Mouse (Mus musculus) MEL (cell line): ENCODE results near the gene Zzz3. TPM values are rescaled to one million over a fixed set of nuclear protein-coding genes. Genes with fewer than 3 reads are reported as not detected.

Source experiments
- DNase-seq: peaks from one replicate; pipeline ENCODE4 v3.0.0; 2011; ENCODE audit warnings: low read depth, low spot score
- H3K27ac ChIP-seq: 2 replicates; pipeline ENCODE4 v1.5.1; 2012; ENCODE audit warnings: low read depth, mild to moderate bottlenecking, control low read depth, low read length, moderate library complexity; ENCODE audit not compliant: control insufficient read depth
- H3K27me3 ChIP-seq, 2 experiments: fragments of 150-350 bp in 1 of 2; sonication (generic) in 1 of 2; 2 replicates each; pipeline ENCODE4 v1.6.1; 2012; ENCODE audit warnings: low read length in 2 of 2, mild to moderate bottlenecking in 2 of 2, improper control_type of control experiment in 1 of 2, moderate library complexity in 1 of 2; ENCODE audit not compliant: insufficient read depth in 2 of 2, control insufficient read depth in 1 of 2
- H3K36me3 ChIP-seq, 2 experiments: 2 replicates each; pipeline ENCODE4 v1.6.1; 2012 to 2014; ENCODE audit warnings: low read length in 2 of 2, improper control_type of control experiment in 1 of 2, inconsistent platforms in 1 of 2, mild to moderate bottlenecking in 1 of 2; ENCODE audit not compliant: insufficient read depth in 2 of 2, control insufficient read depth in 1 of 2
- H3K4me1 ChIP-seq, 2 experiments: fragments of 150-350 bp in 1 of 2; sonication (generic) in 1 of 2; 2 replicates each; pipeline ENCODE4 v1.6.1; 2012; ENCODE audit warnings: low read length in 2 of 2, improper control_type of control experiment in 1 of 2, mild to moderate bottlenecking in 1 of 2; ENCODE audit not compliant: insufficient read depth in 2 of 2, control insufficient read depth in 1 of 2
- H3K4me3 ChIP-seq, 2 experiments: fragments of 150-350 bp in 1 of 2; sonication (generic) in 1 of 2; 2 replicates each; pipeline ENCODE4 v1.5.1; 2012; ENCODE audit warnings: low read depth in 2 of 2, low read length in 2 of 2, mild to moderate bottlenecking in 2 of 2, moderate library complexity in 2 of 2, control low read depth in 1 of 2, improper control_type of control experiment in 1 of 2; ENCODE audit not compliant: control insufficient read depth in 1 of 2, insufficient read depth in 1 of 2
- H3K79me2 ChIP-seq: 2 replicates; pipeline ENCODE4 v1.6.1; 2012; ENCODE audit warnings: mild to moderate bottlenecking, low read length, moderate library complexity; ENCODE audit not compliant: control insufficient read depth, poor library complexity, insufficient read depth
- H3K9ac ChIP-seq: 2 replicates; pipeline ENCODE4 v1.6.1; 2012; ENCODE audit warnings: low read depth, mild to moderate bottlenecking, control low read depth, low read length, moderate library complexity; ENCODE audit not compliant: control insufficient read depth, poor library complexity, severe bottlenecking
- H3K9me3 ChIP-seq: fragments of 150-350 bp; sonication (generic); replicated peaks from 2 replicates; pipeline ENCODE4 v1.6.1; 2012; ENCODE audit warnings: mild to moderate bottlenecking, low read length, improper control_type of control experiment, moderate library complexity; ENCODE audit not compliant: insufficient read depth
- CHD2 ChIP-seq: IDR thresholded peaks from 2 replicates; pipeline ENCODE4 v1.6.1; 2011; ENCODE audit warnings: low read length, improper control_type of control experiment
- CTCF ChIP-seq, 3 experiments: IDR thresholded peaks in 2 of 3; conservative IDR thresholded peaks in 1 of 3; 2 replicates each; pipeline ENCODE4 v1.5.1; 2011 to 2012; ENCODE audit warnings: low read length in 3 of 3, low read depth in 2 of 3, mild to moderate bottlenecking in 2 of 3, improper control_type of control experiment in 1 of 3, inconsistent platforms in 1 of 3, mixed read lengths in 1 of 3, moderate library complexity in 1 of 3; ENCODE audit not compliant: control insufficient read depth in 1 of 3, insufficient read depth in 1 of 3, poor library complexity in 1 of 3, severe bottlenecking in 1 of 3
- E2F4 ChIP-seq: IDR thresholded peaks from 2 replicates; pipeline ENCODE4 v1.6.1; 2011; ENCODE audit warnings: low read depth, low read length, improper control_type of control experiment, borderline replicate concordance
- ELF1 ChIP-seq: IDR thresholded peaks from 2 replicates; pipeline ENCODE4 v1.6.1; 2014; ENCODE audit warnings: low read depth, mild to moderate bottlenecking, inconsistent platforms, low read length, improper control_type of control experiment, moderate library complexity
- EP300 ChIP-seq, 2 experiments: IDR thresholded peaks; 2 replicates each; pipeline ENCODE4 v1.6.1; 2011; ENCODE audit warnings: improper control_type of control experiment in 2 of 2, low read length in 2 of 2, low read depth in 1 of 2, mild to moderate bottlenecking in 1 of 2
- ETS1 ChIP-seq: IDR thresholded peaks from 2 replicates; pipeline ENCODE4 v1.6.1; 2012; ENCODE audit warnings: low read depth, mild to moderate bottlenecking, inconsistent platforms, low read length, improper control_type of control experiment, moderate library complexity
- GATA1 ChIP-seq: IDR thresholded peaks from 2 replicates; pipeline ENCODE4 v1.6.1; 2011; ENCODE audit warnings: low read depth, low read length, improper control_type of control experiment
- JUND ChIP-seq: IDR thresholded peaks from 2 replicates; pipeline ENCODE4 v1.6.1; 2011; ENCODE audit warnings: low read depth, mild to moderate bottlenecking, improper control_type of control experiment, low read length
- KAT2A ChIP-seq: conservative IDR thresholded peaks from 2 replicates; pipeline ENCODE4 v1.6.1; 2012; ENCODE audit warnings: low read depth, low read length, improper control_type of control experiment, inconsistent platforms
- MAX ChIP-seq: IDR thresholded peaks from 2 replicates; pipeline ENCODE4 v1.6.1; 2011; ENCODE audit warnings: low read length, improper control_type of control experiment
- MAZ ChIP-seq: IDR thresholded peaks from 2 replicates; pipeline ENCODE4 v1.6.1; 2012; ENCODE audit warnings: low read depth, mild to moderate bottlenecking, inconsistent platforms, low read length, improper control_type of control experiment
- MEF2A ChIP-seq: IDR thresholded peaks from 2 replicates; pipeline ENCODE4 v1.6.1; 2014; ENCODE audit warnings: low read depth, mild to moderate bottlenecking, inconsistent platforms, low read length, improper control_type of control experiment; ENCODE audit not compliant: poor library complexity, insufficient replicate concordance, severe bottlenecking; ENCODE audit errors: extremely low read depth
- MXI1 ChIP-seq: IDR thresholded peaks from 2 replicates; pipeline ENCODE4 v1.6.1; 2011; ENCODE audit warnings: mild to moderate bottlenecking, low read depth, low read length, improper control_type of control experiment
- NELFE ChIP-seq: IDR thresholded peaks from 2 replicates; pipeline ENCODE4 v1.6.1; 2011; ENCODE audit warnings: low read depth, low read length, improper control_type of control experiment
- POLR2AphosphoS2 ChIP-seq: IDR thresholded peaks from 2 replicates; pipeline ENCODE4 v1.6.1; 2011; ENCODE audit warnings: low read length, improper control_type of control experiment
- RCOR1 ChIP-seq: IDR thresholded peaks from 2 replicates; pipeline ENCODE4 v1.6.1; 2012; ENCODE audit warnings: low read depth, mild to moderate bottlenecking, inconsistent platforms, low read length, improper control_type of control experiment
- TAL1 ChIP-seq: IDR thresholded peaks from 2 replicates; pipeline ENCODE4 v1.6.1; 2012; ENCODE audit warnings: mild to moderate bottlenecking, inconsistent platforms, low read length, moderate library complexity, mixed read lengths
- TBP ChIP-seq: IDR thresholded peaks from 2 replicates; pipeline ENCODE4 v1.8.0; 2011; ENCODE audit warnings: low read depth, low read length, improper control_type of control experiment
- USF1 ChIP-seq: IDR thresholded peaks from 2 replicates; pipeline ENCODE4 v1.6.1; 2014; ENCODE audit warnings: low read depth, mild to moderate bottlenecking, inconsistent platforms, low read length, improper control_type of control experiment, moderate library complexity
- ZC3H11A ChIP-seq: IDR thresholded peaks from 2 replicates; pipeline ENCODE4 v1.6.1; 2012; ENCODE audit warnings: low read depth, mild to moderate bottlenecking, inconsistent platforms, low read length, improper control_type of control experiment
- ZKSCAN1 ChIP-seq: IDR thresholded peaks from 2 replicates; pipeline ENCODE4 v1.6.1; 2012; ENCODE audit warnings: low read depth, mild to moderate bottlenecking, inconsistent platforms, low read length, improper control_type of control experiment, moderate library complexity
- ZNF384 ChIP-seq: IDR thresholded peaks from 2 replicates; pipeline ENCODE4 v1.6.1; 2012; ENCODE audit warnings: low read depth, mild to moderate bottlenecking, inconsistent platforms, low read length, improper control_type of control experiment
- polyA plus RNA-seq, 2 experiments: library from polyadenylated mRNA; stranded (reverse) in 1 of 2; unstranded in 1 of 2; fragments of >175 nt in 1 of 2; fragments of >200 nt in 1 of 2; gene quantifications; 2 replicates each; pipeline versions ENCODE4 v1.2.1 to v1.2.4; 2012; ENCODE audit warnings: low replicate concordance in 2 of 2, low read depth in 1 of 2; ENCODE audit not compliant: insufficient read length in 2 of 2, insufficient read depth in 1 of 2, missing spikeins in 1 of 2
- total RNA-seq: library from RNA; depleted of rRNA; stranded (reverse); fragments of 300-350 nt; gene quantifications from 2 replicates; pipeline ENCODE4 v1.2.3, GENCODE M21; 2012

The Zzz3 gene
- total and polyA plus RNA-seq, 3 experiments, result 46.1 to 507 (median 53.7) TPM

- no peak for DNase-seq
- H3K36me3 ChIP-seq, result no peaks in the 10 kb centered on the region
- H3K9ac ChIP-seq, result no peak overlapping the region
- no peaks in the 10 kb centered on the region for H3K27me3 ChIP-seq
- TF ChIP-seq EP300 (IDR thresholded peaks at IDR 0.05; ENCODE audit: low read depth in 1 of 2, low read length in 2 of 2), result no peak
- no peak for TF ChIP-seq ZC3H11A
- TF ChIP-seq E2F4, result no peak
- no peak for TF ChIP-seq MAZ
- no peak for TF ChIP-seq USF1
- no peak for TF ChIP-seq MEF2A
- no peak for TF ChIP-seq TBP
- TF ChIP-seq CHD2, result no peak
- TF ChIP-seq POLR2AphosphoS2, result no peak
- no peak for TF ChIP-seq ETS1
- no peak for TF ChIP-seq MAX
- TF ChIP-seq ZKSCAN1, result no peak
- no peak for TF ChIP-seq JUND
- no peak for TF ChIP-seq GATA1
- TF ChIP-seq TAL1, result no peak
- TF ChIP-seq MXI1, result no peak
- no peak for TF ChIP-seq ZNF384
- no peak for TF ChIP-seq KAT2A
- TF ChIP-seq ELF1, result no peak
- no peak for TF ChIP-seq CTCF (IDR thresholded peaks at IDR 0.05 in 2 of 3, conservative IDR thresholded peaks at IDR 0.05 in 1 of 3; ENCODE audit: control insufficient read depth in 1 of 3, insufficient read depth in 1 of 3, low read depth in 2 of 3, low read length in 3 of 3, poor library complexity in 1 of 3, severe bottlenecking in 1 of 3)
- no peak overlapping the region for H3K4me3 ChIP-seq
- no peaks in the 10 kb centered on the region for H3K9me3 ChIP-seq
- H3K4me1 ChIP-seq, result no peaks in the 10 kb centered on the region
- no peak overlapping the region for H3K27ac ChIP-seq
- H3K79me2 ChIP-seq, result no peaks in the 10 kb centered on the region
Observed at GRCm38 (mm10) chr3:152469423-152470200, 74.3 kb downstream of the Zzz3 start.

- Histone ChIP-seq H3K36me3 (no peaks in the 10 kb centered on the region), H3K9me3 (no peaks in the 10 kb centered on the region), H3K79me2 (no peaks in the 10 kb centered on the region), H3K4me3 (no peak overlapping the region), H3K4me1 (peaks cover 2% of the 10 kb centered on the region in 2 experiments; a peak in 2 of 4 replicates), H3K9ac (no peak overlapping the region), H3K27me3 (no peaks in the 10 kb centered on the region), H3K27ac (no peak overlapping the region)
- TF ChIP-seq NELFE, result no peak
- TF ChIP-seq RCOR1, result no peak
- DNase-seq, result no peak
Observed at GRCm38 (mm10) chr3:152470347-152470746, 75.1 kb downstream of the Zzz3 start.
